Mouse (Mus musculus) ovary, postnatal 36 days (tissue): ENCODE data around the gene Gm5617.
"Not testable (repeated sequence)": the region's sequence is repeated elsewhere in the genome, so short reads cannot be mapped to it uniquely, and the experiment has no call there.

Experiments used
- DNase-seq: peaks from one replicate; pipeline ENCODE4 v3.0.0; 2022; ENCODE audit warnings: low spot score, mixed read lengths

Gm5617 gene

GRCm38 (mm10) chr9:48494817-48495547 is at the start of gene Gm5617, which contains the start of gene Rbm7:
TSS of gene Gm5617 (plus strand) at chr9:48495442.
TSS of gene Rbm7 (minus strand) at chr9:48495299.
- peak; percentile 92 for DNase-seq

DNA sequence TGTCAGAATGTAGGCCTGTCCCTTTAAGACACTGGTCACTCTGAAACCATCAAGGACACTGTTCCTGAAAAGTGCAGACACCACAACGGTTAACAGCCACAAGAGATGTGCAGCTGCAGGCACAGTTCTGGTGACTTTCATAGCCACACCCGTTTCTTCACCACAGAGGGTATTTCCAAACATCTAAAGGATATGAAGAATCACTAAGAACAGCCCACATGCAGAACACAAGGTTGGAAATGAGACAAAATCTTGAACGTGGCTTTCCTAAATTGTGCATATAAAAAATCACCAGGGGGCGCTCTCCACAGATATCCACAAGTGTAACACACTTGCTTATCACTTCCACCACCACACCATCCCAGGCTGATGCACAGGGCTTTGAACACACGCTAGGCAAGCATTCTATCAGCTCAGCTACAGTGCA is 47.4 kb upstream of the Gm5617 start:
- DNase-seq, result no peak

DNA sequence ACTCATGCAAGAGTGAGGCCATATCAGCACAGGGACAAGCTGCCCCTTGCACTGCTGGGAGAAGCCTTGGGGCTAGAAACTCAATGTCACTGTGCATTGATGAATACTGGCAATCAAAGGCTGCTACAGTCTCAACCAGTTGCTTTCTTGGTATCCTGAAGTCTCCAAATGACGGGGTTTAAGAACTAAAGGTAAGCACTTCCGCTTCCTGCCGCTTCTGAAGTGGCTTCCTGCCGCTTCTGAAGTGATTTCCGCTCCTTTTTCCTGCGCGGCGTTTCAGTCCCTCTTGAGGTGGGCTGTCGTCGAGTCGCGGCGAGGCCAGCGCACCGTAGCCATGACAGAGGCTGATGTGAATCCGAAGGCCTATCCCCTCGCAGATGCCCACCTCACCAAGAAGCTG is 45.2 kb upstream of the Gm5617 start:
- DNase-seq, result no peak

DNA sequence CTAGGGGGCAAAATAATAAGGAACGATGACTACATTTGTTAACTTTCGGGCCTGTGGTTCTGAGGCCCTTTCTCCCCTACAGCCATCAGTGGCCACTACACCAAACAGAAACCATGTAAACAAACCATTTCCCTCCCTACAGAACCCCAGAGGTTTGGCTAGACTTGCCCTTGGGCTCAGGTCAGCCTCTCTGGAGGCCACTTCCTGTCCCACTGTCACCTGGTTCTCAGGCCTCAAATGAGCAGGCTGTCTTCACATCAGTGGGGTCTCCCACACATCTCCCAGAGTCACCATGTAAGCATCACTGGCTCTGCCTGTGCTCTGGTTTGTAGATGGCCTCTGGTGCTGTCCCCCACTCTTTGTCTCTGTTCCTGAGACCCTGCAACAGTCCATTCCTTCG is 39.3 kb upstream of the Gm5617 start:
- DNase-seq, result no peak

- DNase-seq, result no peak
Observed at GRCm38 (mm10) chr9:48458879-48459278, 36.4 kb upstream of the Gm5617 start.

- DNase-seq, result no peak
Observed at GRCm38 (mm10) chr9:48459391-48459790, 35.9 kb upstream of the Gm5617 start.

- no peak for DNase-seq
Observed at GRCm38 (mm10) chr9:48460720-48461119, 34.5 kb upstream of the Gm5617 start.

DNA sequence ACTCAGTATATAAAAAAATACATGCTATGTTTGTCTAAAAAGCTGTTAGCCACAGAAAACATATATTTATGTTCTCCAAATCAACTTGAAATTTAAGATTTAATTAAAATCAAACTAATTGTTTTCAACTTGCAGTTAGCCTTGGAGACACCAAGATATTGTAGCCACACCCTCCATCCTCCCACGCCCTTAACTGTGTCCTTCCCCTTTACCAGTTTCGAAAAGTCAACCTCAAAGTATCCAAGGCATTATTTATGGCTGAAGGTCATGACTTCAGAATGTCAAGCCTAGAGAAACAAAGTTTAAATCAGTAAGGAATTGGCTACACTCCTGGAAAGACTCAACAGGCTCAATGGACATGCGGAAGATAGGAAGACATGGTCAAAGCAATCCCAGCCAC is 33.7 kb upstream of the Gm5617 start:
- DNase-seq, result no peak

DNA sequence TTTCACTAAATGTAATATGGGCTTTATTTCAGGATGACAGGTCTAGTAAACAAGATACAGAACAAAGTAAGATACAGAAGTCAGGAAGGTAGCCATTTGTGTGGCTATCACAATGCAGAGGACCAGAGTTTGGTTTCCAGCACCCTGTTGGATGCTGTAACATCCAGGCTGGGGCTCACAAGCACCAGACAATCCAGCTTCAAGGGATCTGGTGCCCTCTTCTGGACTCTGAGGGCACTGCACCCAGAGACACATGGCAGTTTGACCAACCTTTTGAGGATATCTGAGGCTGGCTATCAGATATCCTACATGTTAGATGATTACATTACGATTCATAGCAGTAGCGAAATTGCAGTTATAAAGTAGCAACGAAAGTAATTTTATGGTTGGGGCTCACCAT is 29.6 kb upstream of the Gm5617 start:
- DNase-seq, result no peak

GRCm38 (mm10) chr9:48466804-48467203 is 28.4 kb upstream of the Gm5617 start:
- DNase-seq, result peak; percentile 30

GRCm38 (mm10) chr9:48467471-48467870 is 27.8 kb upstream of the Gm5617 start:
- not testable (repeated sequence) for DNase-seq

DNA sequence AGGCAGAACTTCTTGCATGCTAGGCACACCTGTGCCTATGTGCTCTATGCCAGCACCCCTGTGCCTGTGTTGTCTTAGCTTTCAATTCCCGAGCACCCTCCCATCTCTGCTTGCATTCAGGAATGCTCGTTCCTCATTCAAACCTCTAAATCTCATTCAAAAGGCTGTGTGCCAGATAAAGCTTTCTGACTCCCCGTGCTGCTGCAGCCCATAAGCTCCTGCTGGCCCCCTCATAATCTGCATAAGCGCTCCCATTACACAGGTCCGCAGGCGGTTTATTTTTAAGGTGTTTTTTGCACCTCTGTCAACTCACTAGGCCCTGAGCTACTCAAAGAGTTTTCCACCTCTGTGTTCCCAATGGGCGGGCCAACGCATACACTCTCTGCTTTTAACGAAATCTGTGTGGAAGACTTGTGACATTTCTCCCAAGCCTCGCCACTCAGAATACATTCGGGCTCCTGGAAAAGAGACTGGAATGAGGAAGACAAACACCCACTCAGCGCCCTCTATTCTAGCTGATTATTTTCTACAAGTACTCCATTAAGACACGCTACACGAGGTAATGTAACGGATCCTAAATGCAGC is 22.7 kb upstream of the Gm5617 start:
- DNase-seq, result no peak

DNA sequence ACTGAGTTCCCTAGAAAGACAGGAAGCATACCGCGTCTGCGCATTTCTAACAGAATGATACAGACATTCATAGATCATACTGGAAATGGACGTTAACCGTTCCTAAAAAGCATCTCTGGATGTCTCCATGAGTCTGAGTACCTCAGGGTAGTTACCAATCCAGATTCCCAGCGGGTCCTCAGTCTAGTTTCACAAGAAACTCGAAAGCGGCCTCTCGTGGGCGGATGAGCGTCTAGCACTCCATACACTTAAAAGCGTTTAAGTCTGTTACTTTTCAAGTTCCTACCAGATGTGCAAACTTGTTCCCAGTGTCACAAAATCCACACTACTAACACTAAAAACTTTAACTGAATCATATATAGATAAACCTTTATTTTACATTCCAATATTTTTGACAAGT is 22.1 kb upstream of the Gm5617 start:
- no peak for DNase-seq

DNA sequence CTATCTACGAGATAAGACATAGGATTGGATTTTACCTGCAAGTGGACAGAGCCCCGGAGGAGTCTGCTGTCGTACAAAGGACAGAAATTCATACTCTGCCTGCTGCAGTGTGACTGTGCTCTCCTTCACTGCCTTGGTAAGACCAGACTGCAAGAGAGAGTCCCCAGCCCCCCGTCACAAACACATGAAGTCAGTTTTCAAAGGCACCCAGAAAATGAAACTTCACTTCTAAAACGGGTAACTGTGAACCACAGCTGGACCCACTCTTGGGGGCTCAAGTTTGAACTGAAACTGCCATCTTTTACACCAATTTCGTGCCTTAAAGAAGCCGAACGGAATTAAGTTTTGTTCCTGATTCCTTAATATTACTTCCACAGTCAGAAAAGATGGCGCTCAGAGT is 20.9 kb upstream of the Gm5617 start:
- DNase-seq, result no peak

GRCm38 (mm10) chr9:48476236-48477165 is 18.7 kb upstream of the Gm5617 start:
- no peak for DNase-seq

GRCm38 (mm10) chr9:48478808-48479207 is 16.4 kb upstream of the Gm5617 start:
- no peak for DNase-seq

GRCm38 (mm10) chr9:48479838-48480410 is 15.3 kb upstream of the Gm5617 start:
- DNase-seq, result no peak

- peak; percentile 92 for DNase-seq
Observed at GRCm38 (mm10) chr9:48480411-48481213, 14.6 kb upstream of the Gm5617 start, which contains the start of gene Rexo2. TSS of gene Rexo2 (minus strand) at chr9:48480623.

DNA sequence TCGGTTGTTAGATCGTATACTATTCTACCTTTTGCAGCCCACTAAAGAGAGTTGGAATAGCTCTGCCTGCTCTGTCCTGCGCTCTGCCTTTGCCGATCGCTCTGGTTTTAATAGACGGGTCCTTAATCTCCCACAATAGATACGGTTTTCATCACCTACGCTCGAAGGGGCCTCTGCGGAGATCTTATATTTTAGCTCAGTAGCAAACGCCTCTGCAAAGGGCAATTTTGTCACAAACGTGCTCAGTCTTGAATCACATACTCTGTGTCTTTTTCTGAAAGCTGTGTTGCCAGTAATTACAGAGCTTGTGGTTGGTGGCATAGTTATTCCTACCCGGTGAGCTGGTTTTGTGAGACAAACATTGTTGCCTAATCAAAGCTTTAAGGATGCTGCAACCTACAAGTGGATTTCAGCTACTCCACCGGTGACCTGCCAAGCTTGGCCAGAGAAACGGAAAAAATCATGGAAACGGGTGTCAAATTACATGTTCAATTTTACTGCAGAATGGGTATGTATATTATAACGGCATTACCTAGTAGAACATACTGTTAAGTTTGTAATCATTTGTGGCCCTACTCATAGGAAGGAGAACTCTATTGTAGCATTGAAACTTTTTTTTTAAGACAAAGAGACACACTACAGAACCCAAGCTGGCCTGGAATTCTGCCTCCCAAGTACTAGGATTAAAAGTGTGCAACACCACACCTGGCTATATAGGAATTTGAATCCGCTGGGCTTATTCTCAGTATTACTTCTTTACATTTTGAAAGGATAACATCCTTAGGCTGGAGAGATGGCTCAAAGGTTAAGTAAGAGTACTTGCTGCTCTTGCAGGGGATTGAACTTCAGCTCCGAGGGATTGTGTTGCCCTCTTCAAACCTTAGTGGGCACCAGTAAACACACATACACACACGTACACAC is 13.8 kb upstream of the Gm5617 start:
- no peak for DNase-seq

- no peak for DNase-seq
Observed at GRCm38 (mm10) chr9:48495548-48495932, 298 bp downstream of the Gm5617 start.
